Mouse (Mus musculus) bone marrow, adult 2 months (tissue): ENCODE results near the gene Prkar2b.

Source experiments
- CTCF ChIP-seq: fragments of 200-500 bp; IDR thresholded peaks from 2 replicates; pipeline ENCODE4 v1.5.1; 2011; ENCODE audit warnings: low read length, control low read depth; ENCODE audit not compliant: control insufficient read depth, insufficient read depth
- POLR2A ChIP-seq: fragments of 200-500 bp; IDR thresholded peaks from 2 replicates; pipeline ENCODE4 v1.6.1; 2011; ENCODE audit warnings: low read depth, mild to moderate bottlenecking, control low read depth, low read length, borderline replicate concordance; ENCODE audit not compliant: control insufficient read depth

DNA sequence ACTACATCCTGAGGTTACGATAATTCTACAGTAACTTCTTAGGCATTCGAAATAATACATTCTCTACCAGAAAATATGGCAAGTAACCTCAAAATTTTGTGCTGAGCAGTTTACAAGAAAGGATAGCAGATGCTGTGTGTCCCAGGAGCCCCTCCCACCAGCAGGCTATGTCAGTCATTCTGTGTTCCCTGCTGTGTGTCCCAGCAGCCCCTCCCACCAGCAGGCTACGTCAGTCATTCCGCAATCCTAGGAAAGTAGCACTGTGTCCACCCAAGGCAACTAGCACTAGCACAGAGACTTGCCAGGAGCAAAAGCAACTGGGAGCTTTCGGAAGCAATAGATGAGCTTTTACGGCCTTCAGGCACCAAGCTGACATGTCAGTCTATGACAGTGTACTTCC lies 97.0 kb downstream of the Prkar2b start:
- no peak for TF ChIP-seq CTCF
- TF ChIP-seq POLR2A = no peak
